Mouse (Mus musculus): ENCODE results near the gene Olfr697. TPM values are rescaled to one million over a fixed set of nuclear protein-coding genes. Genes with fewer than 3 reads are reported as not detected.

Olfr697 gene
- polyA plus RNA-seq (2015; fragmentation: Nextera tagmentation; extraction: Ambion mirVana) = not detected in 2 replicates

DNA sequence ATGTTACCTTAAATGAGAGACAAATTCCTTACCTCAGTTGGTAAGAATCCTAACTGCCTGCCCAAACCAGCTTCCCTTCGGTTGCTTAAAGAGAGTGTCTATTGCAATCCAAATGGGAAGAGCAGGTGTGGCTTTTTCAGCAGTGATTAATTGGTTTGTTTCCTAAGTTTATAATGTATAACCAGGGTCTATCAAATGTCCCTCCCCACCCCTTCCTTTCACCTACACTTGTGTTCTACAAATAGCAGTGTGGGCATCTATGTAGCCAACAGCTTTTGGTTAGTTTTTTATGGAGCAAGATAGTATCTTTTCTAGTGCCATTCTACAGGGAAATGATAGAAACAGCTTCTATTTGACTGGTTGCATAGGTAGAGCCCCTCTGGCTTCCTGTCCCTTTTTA is at the start of gene Olfr697:
Gene Olfr697, minus strand, starts transcription at position 101 of the 400 bp plus-strand sequence.

DNA sequence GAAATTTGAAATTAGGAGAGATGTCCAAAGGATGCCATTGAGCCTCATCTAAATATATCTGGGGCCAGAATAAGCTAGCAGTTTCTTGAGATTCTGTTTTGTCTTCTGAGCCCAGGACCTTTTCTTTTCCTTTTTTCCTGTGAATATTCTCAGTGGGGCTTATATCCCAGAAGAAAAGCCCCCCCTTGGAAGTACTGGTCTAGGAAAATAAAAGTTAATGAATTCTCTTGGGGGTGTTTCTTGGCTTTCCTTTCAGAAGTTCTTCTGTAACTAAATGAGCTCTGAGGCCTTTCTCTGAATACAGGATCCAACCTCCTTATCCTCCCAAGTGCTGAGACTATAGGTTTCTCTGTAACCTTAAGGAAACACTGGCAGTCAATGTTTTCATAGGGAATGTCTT is 13.1 kb upstream of the Olfr697 start, which contains the start of gene Olfr698:
Gene Olfr698, minus strand, starts transcription at position 101 of the 400 bp plus-strand sequence.

DNA sequence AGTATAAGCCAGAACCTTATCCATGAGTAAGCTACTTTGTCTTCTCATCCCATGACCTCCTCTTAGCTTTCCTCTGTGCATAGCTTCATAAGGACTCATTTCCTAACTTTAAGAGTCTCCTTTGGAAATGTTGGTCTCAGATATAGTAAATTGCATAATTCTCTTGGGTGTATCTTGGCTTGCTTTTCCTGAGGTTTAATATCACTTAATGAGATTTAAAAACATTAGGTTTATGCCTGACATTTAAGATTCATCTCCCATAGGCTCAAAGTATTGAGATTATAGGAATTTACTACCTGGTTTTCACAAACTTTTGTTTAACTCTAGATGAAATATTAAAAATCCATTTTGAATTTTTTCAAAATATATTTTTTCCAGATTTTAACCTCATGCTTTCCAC is 25.9 kb downstream of the Olfr697 start, which contains the start of gene Olfr695:
Gene Olfr695, minus strand, starts transcription at position 101 of the 400 bp plus-strand sequence.

DNA sequence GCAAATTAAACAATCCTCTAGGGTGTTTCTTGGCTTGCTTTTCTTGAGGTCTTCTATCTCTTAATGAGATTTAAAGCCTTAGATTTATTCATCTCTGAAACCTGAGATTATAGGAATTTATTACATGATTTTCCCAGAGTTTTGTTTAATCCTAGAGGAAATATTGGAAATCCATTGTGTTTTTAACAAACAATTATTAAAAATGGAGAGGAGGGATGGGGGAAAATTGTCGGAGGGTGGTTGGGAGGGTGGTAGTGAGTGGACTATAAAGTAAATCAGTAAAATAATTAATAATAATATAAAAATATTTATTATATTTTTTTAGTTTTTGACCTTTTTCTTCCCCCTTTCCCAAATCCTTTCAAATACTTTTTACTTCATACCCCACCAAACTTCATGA is 50.5 kb downstream of the Olfr697 start, which contains the start of gene Olfr694:
Gene Olfr694, minus strand, starts transcription at position 101 of the 400 bp plus-strand sequence.

Other genes with a start within 250 kb of the Olfr697 start
- not detected in 2 replicates for gene Olfr693, start 61.9 kb downstream of the Olfr697 start, polyA plus RNA-seq (2015; fragmentation: Nextera tagmentation; extraction: Ambion mirVana)
- not detected in 2 replicates for gene Olfr694, start 50.6 kb downstream of the Olfr697 start, polyA plus RNA-seq (2015; fragmentation: Nextera tagmentation; extraction: Ambion mirVana)
- gene Olfr695, start 26.0 kb downstream of the Olfr697 start, polyA plus RNA-seq (2015; fragmentation: Nextera tagmentation; extraction: Ambion mirVana) = not detected in 2 replicates
- not detected in 2 replicates for gene Olfr698, start 13.0 kb upstream of the Olfr697 start, polyA plus RNA-seq (2015; fragmentation: Nextera tagmentation; extraction: Ambion mirVana)
- not detected in 2 replicates for gene Olfr699, start 50.8 kb upstream of the Olfr697 start, polyA plus RNA-seq (2015; fragmentation: Nextera tagmentation; extraction: Ambion mirVana)
- gene Olfr700, start 66.4 kb upstream of the Olfr697 start, polyA plus RNA-seq (2015; fragmentation: Nextera tagmentation; extraction: Ambion mirVana) = not detected in 2 replicates
- not detected in 2 replicates for gene Olfr701, start 71.7 kb upstream of the Olfr697 start, polyA plus RNA-seq (2015; fragmentation: Nextera tagmentation; extraction: Ambion mirVana)
- gene Olfr702, start 91.5 kb upstream of the Olfr697 start, polyA plus RNA-seq (2015; fragmentation: Nextera tagmentation; extraction: Ambion mirVana) = not detected in 2 replicates
- not detected in 2 replicates for gene Olfr703, start 100.9 kb upstream of the Olfr697 start, polyA plus RNA-seq (2015; fragmentation: Nextera tagmentation; extraction: Ambion mirVana)
- not detected in 2 replicates for gene Olfr704, start 120.7 kb upstream of the Olfr697 start, polyA plus RNA-seq (2015; fragmentation: Nextera tagmentation; extraction: Ambion mirVana)
- gene Olfr705, start 134.4 kb upstream of the Olfr697 start, polyA plus RNA-seq (2015; fragmentation: Nextera tagmentation; extraction: Ambion mirVana) = not detected in 2 replicates
- gene Olfr706, start 145.7 kb upstream of the Olfr697 start, polyA plus RNA-seq (2015; fragmentation: Nextera tagmentation; extraction: Ambion mirVana) = not detected in 2 replicates
- not detected in 2 replicates for gene Olfr707, start 158.8 kb upstream of the Olfr697 start, polyA plus RNA-seq (2015; fragmentation: Nextera tagmentation; extraction: Ambion mirVana)
- not detected in 2 replicates for gene Olfr1532-ps1, start 165.6 kb upstream of the Olfr697 start, polyA plus RNA-seq (2015; fragmentation: Nextera tagmentation; extraction: Ambion mirVana)
- not detected in 2 replicates for gene Olfr709-ps1, start 189.8 kb upstream of the Olfr697 start, polyA plus RNA-seq (2015; fragmentation: Nextera tagmentation; extraction: Ambion mirVana)
- not detected in 2 replicates for gene Olfr710, start 205.9 kb upstream of the Olfr697 start, polyA plus RNA-seq (2015; fragmentation: Nextera tagmentation; extraction: Ambion mirVana)
- gene Olfr6, start 221.5 kb upstream of the Olfr697 start, polyA plus RNA-seq (2015; fragmentation: Nextera tagmentation; extraction: Ambion mirVana) = not detected in 2 replicates
- gene Olfr711, start 233.0 kb upstream of the Olfr697 start, polyA plus RNA-seq (2015; fragmentation: Nextera tagmentation; extraction: Ambion mirVana) = not detected in 2 replicates